Mouse (Mus musculus): ENCODE measurements at regions not wholly inside any gene's neighbourhood (a gene's known extent, or its start where the extent isn't known, plus 50 kb on each side); places are given as distances from the start of the nearest gene placed in this dataset.

DNA sequence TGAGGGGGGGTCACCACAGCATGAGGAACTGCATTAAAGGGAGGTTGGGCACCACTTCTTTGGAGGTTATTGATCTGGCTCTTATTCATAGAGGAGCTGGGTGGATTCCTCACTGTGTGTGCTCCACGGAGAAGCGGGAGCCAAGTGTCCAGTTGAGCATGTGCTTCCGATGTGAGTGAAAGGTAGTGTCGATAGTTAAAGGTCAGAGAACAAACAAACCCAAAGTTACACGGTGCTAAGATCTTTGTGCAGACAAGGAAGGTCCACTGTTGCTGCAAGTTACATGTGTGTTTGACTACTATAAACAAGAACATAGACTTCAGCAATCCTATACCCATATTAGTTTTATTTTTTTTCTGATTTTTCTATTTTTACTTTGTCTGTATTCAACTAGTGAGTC lies 80.8 kb upstream of the Bcl6 start:
- Histone ChIP-seq H3K36me3 (no peaks in the 10 kb centered on the region), H3K4me3 (no peak overlapping the region), H3K9me3 (replicated peaks) (no peaks in the 10 kb centered on the region), H3K9ac (no peak overlapping the region), H3K4me2 (replicated peaks) (no peak overlapping the region), H3K27ac (no peak overlapping the region), H3K4me1 (no peaks in the 10 kb centered on the region), H3K27me3 (no peaks in the 10 kb centered on the region)
- 89% methylated on average over 5 of the region's 5 CpGs for WGBS
- ATAC-seq (ENCODE audit: low FRiP score) = no peak

DNA sequence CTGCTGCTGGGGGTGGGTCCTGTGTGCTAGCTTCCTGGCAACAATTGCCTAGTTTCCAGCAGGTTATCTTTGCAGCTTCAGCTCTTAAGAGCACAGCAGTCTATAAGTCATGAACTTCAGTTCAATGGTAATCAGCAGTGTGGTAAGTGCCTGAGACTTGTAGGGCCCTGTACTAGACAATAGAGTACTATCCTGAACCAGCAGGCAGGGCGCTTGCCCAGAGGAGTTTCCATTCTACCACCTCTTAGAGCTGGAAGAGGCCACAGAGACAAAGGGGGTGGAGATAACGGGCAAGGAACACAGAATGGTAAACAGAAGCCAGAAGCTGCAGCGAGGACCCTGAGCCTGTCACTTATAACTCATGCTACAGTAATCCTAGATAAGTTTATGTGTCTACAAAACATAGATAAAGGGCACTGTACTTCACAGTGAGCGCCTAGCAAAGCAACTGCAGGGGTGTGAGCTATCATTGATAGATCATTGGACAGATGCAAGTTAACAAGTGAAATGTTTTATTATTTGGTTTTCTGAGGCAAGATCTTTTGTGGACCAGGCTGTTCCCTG lies 79.7 kb upstream of the Bcl6 start:
- H3K36me3 ChIP-seq = no peaks in the 10 kb centered on the region
- WGBS = 55% methylated on average over 4 of the region's 4 CpGs
- H3K4me2 ChIP-seq (replicated peaks) = no peak overlapping the region
- no peak overlapping the region for H3K9ac ChIP-seq
- no peaks in the 10 kb centered on the region for H3K9me3 ChIP-seq (replicated peaks)
- H3K27me3 ChIP-seq = no peaks in the 10 kb centered on the region
- no peaks in the 10 kb centered on the region for H3K4me1 ChIP-seq
- no peak overlapping the region for H3K4me3 ChIP-seq
- ATAC-seq (ENCODE audit: low FRiP score) = no peak
- no peak overlapping the region for H3K27ac ChIP-seq

DNA sequence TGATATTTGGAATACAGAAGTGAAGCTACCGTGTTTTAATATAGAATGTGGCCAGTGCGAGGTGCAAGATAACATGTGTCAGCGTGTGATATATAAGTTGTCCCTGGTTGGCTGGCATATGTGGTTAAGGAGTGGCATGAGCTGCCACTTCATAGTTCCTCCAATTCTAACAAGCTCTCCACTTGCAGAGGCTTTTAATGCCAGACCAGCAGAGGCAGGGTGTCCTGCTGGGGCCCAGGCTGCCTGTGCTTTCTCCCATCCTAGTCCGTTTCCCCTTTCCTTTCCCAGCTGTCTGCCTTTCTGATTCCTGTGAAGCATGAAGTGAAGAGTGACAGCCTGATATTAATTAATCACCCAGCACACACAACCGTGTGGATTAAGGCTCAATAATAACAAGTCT lies 73.7 kb upstream of the Bcl6 start:
- ATAC-seq (ENCODE audit: low FRiP score) = no peak

DNA sequence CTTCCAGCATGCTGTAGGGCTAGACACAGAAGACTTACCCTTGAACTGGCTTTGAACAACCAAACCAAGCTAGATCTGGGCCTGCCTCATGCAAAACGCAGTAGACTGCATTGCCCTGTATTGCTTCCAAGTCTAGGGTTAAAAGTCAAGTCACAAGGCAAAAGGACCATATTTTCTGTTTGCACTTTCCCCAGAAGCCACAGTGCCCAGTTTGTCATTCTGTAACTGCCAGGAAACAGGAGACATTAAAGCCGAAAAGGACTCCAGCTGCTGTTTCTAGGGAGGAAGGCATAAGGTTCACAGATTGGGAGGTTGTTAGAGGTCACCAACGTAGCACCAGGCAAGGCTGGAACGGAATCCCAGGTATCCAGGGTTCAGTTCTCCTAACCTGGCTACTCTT lies 72.8 kb upstream of the Bcl6 start:
- 76% methylated on average over 4 of the region's 4 CpGs for whole genome bisulfite sequencing
- Histone ChIP-seq H3K27me3 (no peaks in the 10 kb centered on the region), H3K4me3 (no peak overlapping the region), H3K4me2 (replicated peaks) (no peak overlapping the region), H3K4me1 (no peaks in the 10 kb centered on the region), H3K27ac (no peak overlapping the region), H3K9ac (no peak overlapping the region), H3K36me3 (no peaks in the 10 kb centered on the region), H3K9me3 (replicated peaks) (no peaks in the 10 kb centered on the region)
- no peak for ATAC-seq (ENCODE audit: low FRiP score)

More for the DNA sequence above, 73.7 kb upstream of the Bcl6 start:
- Histone ChIP-seq H3K9ac (no peak overlapping the region), H3K27me3 (no peaks in the 10 kb centered on the region), H3K27ac (no peak overlapping the region), H3K36me3 (no peaks in the 10 kb centered on the region), H3K4me1 (no peaks in the 10 kb centered on the region), H3K4me3 (no peak overlapping the region), H3K4me2 (replicated peaks) (no peak overlapping the region), H3K9me3 (replicated peaks) (no peaks in the 10 kb centered on the region)
- WGBS = 69% methylated on average over 5 of the region's 5 CpGs

DNA sequence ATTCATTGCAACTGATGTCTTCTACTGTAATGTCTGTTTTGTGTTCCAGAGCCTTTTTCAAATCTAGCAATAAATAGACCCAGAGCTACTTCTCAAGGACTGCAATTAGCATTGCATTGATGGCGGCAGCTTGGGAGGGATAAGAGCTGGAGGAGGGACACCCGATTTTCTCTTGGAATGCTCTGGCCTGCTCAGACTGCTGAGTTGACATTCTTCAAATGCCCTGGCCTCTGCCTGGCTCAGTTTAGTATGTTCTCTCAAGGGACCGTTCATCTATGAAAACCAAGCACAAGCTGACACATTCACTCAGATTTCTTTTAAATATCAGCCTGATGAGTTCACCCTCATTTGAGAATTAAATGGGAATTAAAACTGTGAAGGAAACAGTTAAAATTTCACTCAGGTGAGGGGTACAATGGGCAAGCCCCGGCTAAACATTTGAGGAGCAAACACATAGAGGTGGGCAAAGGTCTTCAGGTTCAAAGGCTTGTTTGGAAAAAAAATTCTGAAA lies 70.5 kb upstream of the Bcl6 start:
- no peak for ATAC-seq (ENCODE audit: low FRiP score)
- Histone ChIP-seq H3K27me3 (no peaks in the 10 kb centered on the region), H3K9me3 (replicated peaks) (no peaks in the 10 kb centered on the region), H3K4me1 (no peaks in the 10 kb centered on the region), H3K36me3 (no peaks in the 10 kb centered on the region), H3K4me2 (replicated peaks) (no peak overlapping the region), H3K27ac (no peak overlapping the region), H3K4me3 (no peak overlapping the region), H3K9ac (no peak overlapping the region)
- 78% methylated on average over 4 of the region's 4 CpGs for WGBS

DNA sequence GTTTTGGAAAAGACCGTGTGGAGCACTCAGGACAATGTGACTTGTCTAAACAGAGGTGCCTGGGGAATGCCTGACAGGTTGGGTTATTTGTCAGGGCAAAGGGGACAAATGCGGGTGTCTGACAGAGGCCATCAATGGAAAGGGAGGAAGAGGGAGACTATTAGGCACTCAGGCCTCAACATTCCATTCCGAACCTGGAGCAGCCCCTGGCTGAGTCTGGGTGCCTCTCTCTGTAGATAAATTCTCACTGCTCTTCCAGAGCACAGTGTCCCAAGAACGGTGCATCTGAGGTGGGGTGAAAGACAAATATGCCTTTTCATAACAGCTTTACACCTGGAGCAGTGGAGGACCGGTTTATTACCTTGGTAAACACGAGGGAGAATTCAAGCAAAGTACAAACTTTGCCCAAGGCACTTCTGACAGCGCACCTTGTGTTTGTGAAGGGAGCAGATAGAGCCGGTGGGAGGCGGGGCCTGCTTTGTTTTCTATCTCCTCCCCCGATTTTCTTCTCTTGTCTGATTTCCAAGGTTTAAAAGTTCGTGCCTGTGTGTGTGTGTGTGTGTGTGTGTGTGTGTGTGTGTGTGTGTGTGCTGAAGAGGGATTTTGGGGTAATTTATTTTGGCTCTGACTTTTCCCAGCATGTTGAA lies 68.4 kb upstream of the Bcl6 start:
- WGBS = 47% methylated on average over 11 of the region's 11 CpGs
- Histone ChIP-seq H3K9me3 (replicated peaks) (no peaks in the 10 kb centered on the region), H3K4me1 (no peaks in the 10 kb centered on the region), H3K27me3 (no peaks in the 10 kb centered on the region), H3K9ac (no peak overlapping the region), H3K4me2 (replicated peaks) (no peak overlapping the region), H3K36me3 (no peaks in the 10 kb centered on the region), H3K27ac (no peak overlapping the region), H3K4me3 (no peak overlapping the region)
- no peak for ATAC-seq (ENCODE audit: low FRiP score)

DNA sequence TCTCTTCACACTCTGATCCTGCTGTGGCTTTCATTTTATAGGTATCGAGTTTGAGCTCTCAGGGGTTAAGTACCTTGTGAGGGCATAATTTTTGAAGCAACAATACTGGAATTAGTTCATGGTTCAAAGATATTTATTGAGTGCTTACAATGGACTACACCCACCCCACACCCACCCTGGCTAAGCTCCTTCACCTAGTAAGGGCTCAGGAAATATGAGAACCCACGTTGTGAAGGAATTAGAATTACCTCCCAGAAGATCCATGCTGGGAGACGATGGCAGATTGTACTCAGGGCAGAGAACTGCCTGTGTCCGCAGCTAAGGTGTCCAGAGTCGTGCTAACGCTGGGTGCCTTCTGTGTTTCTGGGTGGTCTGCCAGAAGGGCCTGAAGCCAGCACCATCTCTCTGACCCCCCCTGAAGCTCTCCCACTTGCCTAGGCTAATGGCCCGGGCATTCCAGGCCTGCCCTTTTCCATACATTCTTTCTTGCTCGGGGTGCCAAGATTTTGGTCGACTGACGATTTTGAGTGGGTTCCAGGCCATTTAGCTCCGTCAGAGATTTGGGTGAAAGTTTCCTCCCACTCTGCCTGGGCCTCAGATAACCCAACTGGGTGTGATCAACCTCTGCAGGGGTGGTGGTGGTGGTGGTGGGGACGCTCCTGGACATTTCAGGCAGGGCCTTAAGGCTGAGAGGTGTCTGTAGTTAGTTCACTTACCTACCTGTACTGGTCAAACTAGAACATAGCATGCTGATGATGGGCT lies 67.7 kb upstream of the Bcl6 start:
- Histone ChIP-seq H3K4me2 (replicated peaks) (no peak overlapping the region), H3K36me3 (no peaks in the 10 kb centered on the region), H3K27ac (no peak overlapping the region), H3K9ac (no peak overlapping the region), H3K9me3 (replicated peaks) (no peaks in the 10 kb centered on the region), H3K4me1 (no peaks in the 10 kb centered on the region), H3K4me3 (no peak overlapping the region), H3K27me3 (no peaks in the 10 kb centered on the region)
- ATAC-seq (ENCODE audit: low FRiP score) = no peak
- WGBS = 70% methylated on average over 12 of the region's 12 CpGs

DNA sequence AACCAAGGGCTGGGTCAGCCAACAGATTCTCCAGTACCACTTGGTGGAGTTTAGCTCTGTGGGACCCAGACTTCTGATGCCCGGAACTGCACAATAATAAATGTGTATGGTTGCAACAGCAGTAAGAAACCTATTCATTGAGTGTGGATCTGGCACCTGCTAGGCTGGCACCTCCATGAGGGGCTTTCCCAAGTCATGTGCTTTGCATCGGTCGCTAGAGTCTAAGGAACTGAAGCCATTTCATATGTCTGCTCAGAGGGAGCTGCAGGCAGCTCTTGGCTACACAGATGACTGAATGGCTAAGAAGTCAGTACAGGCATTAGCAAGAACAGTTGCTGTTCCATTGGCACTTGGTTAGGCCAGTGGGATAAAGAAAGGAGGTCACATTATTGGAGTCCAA lies 65.6 kb upstream of the Bcl6 start:
- no peaks in the 10 kb centered on the region for H3K4me1 ChIP-seq
- no peak overlapping the region for H3K4me3 ChIP-seq
- no peak overlapping the region for H3K9ac ChIP-seq
- no peaks in the 10 kb centered on the region for H3K36me3 ChIP-seq
- no peaks in the 10 kb centered on the region for H3K27me3 ChIP-seq
- H3K4me2 ChIP-seq (replicated peaks) = no peak overlapping the region
- H3K9me3 ChIP-seq (replicated peaks) = no peaks in the 10 kb centered on the region
- H3K27ac ChIP-seq = no peak overlapping the region
- 97% methylated on average over 3 of the region's 3 CpGs for WGBS
- ATAC-seq (ENCODE audit: low FRiP score) = no peak

DNA sequence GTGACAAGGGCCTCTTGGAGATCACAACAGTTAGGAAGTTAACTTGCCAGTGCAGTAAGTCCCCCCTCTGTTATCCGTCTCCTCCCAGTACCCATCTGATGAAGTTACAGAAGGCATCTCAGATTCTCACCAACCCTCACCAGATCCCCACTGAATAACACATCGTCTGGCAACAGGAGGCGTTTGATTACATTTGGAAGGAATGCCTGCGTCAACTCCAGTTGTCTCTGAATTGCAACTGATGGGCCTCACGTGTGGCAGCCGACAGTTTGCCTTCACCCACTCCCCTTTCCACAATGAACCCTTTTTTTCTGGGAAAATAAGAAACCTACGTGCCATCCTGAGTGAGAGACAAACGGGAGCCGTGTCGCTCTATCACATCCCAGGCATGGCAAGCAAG lies 64.8 kb upstream of the Bcl6 start:
- no peaks in the 10 kb centered on the region for H3K4me1 ChIP-seq
- no peak overlapping the region for H3K27ac ChIP-seq
- no peaks in the 10 kb centered on the region for H3K9me3 ChIP-seq (replicated peaks)
- H3K9ac ChIP-seq = no peak overlapping the region
- WGBS = 86% methylated on average over 10 of the region's 10 CpGs
- no peak for ATAC-seq (ENCODE audit: low FRiP score)
- H3K4me3 ChIP-seq = no peak overlapping the region
- H3K36me3 ChIP-seq = no peaks in the 10 kb centered on the region
- H3K27me3 ChIP-seq = no peaks in the 10 kb centered on the region
- H3K4me2 ChIP-seq (replicated peaks) = no peak overlapping the region

DNA sequence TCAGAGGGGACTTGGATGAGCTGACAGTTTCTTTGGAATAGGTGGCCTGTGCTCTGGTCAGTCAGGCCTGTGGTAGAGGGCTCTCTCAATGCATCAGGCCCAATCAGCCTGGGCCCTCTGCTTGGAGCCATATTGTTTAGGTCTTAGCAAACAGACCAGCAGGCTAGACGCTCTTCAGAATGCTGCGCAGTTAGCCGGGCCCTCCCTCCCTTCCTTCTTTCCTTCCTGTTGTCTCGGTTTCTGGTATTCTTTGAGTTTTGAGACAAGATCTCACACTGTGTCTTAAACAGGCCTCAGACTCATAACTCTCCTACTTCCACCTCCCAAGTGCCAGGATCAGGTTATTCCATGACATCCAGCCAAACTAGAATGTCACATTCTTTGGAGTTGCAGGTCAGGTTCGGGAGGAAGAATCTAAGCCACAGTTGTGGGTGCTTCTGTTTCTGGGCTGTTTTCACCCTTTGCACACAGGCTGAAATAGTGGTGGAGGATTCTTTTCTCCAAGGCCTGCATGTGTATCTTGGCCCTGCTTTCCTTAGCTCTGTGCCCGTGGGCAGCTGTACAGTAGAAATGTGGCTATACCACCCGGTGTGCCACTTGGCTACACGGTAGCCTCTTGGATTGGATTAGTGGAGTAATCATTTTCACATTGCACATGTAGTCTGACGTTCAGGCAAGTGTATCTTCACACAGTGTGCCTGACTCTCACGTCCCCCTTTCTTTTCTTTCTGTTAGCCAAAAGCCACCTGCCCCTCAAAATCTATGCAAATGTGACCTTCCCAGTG lies 62.4 kb upstream of the Bcl6 start:
- no peak for ATAC-seq (ENCODE audit: low FRiP score)

DNA sequence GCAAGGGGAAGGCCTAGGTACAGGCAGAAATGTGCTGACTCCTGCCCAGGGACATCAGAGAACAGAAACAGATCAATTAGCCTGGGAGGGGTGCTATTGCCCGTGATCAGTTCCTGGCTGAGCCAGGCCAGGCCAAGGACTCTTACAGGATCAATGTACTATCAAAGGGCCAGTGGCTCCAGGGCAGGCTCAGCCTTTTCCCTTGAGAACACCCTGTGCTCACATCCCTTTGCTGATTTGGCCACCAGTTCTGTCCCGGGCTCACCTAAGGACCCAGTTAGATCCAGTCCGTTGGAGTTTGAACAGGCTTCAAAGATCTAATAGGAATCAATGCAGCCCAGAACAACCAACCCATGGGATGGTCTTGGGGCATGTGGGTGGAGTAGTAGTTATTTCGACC lies 55.1 kb upstream of the Bcl6 start:
- no peaks in the 10 kb centered on the region for H3K27me3 ChIP-seq
- no peaks in the 10 kb centered on the region for H3K36me3 ChIP-seq
- no peak overlapping the region for H3K9ac ChIP-seq
- ATAC-seq (ENCODE audit: low FRiP score) = no peak
- no peaks in the 10 kb centered on the region for H3K9me3 ChIP-seq (replicated peaks)
- no peak overlapping the region for H3K4me2 ChIP-seq (replicated peaks)
- no peak overlapping the region for H3K4me3 ChIP-seq
- no peaks in the 10 kb centered on the region for H3K4me1 ChIP-seq
- whole genome bisulfite sequencing = 91% methylated on average over 4 of the region's 4 CpGs
- H3K27ac ChIP-seq = no peak overlapping the region

More for the DNA sequence above, 62.4 kb upstream of the Bcl6 start:
- no peaks in the 10 kb centered on the region for H3K4me1 ChIP-seq
- 88% methylated on average over 10 of the region's 10 CpGs for WGBS
- no peak overlapping the region for H3K27ac ChIP-seq
- H3K9ac ChIP-seq = no peak overlapping the region
- H3K36me3 ChIP-seq = no peaks in the 10 kb centered on the region
- no peak overlapping the region for H3K4me3 ChIP-seq
- no peak overlapping the region for H3K4me2 ChIP-seq (replicated peaks)
- no peaks in the 10 kb centered on the region for H3K27me3 ChIP-seq
- no peaks in the 10 kb centered on the region for H3K9me3 ChIP-seq (replicated peaks)

DNA sequence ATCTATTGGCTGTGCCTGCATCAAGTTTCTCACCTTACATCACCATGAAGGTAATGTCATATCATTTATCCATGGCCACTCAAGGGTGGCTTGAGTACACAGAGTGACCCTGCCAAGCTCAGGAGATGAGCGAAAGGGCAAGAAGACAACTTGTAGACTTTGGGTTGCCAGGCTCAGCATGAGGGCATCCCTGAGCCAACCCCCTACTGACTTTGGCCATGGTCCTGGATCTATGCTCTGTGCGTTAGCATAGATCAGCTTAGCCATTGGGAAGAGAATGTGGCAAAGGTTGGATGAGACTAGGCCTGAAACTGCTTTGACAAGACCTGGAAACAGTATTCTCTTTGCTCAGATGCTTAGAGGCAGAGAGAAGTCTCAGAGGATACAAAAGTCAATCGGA lies 54.3 kb upstream of the Bcl6 start:
- no peaks in the 10 kb centered on the region for H3K4me1 ChIP-seq
- H3K4me3 ChIP-seq = no peak overlapping the region
- H3K4me2 ChIP-seq (replicated peaks) = no peak overlapping the region
- H3K27ac ChIP-seq = no peak overlapping the region
- H3K27me3 ChIP-seq = no peaks in the 10 kb centered on the region
- 93% methylated on average over 3 of the region's 3 CpGs for WGBS
- H3K9me3 ChIP-seq (replicated peaks) = no peaks in the 10 kb centered on the region
- H3K9ac ChIP-seq = no peak overlapping the region
- no peak for ATAC-seq (ENCODE audit: low FRiP score)
- no peaks in the 10 kb centered on the region for H3K36me3 ChIP-seq

All from hindbrain, embryonic 12.5 days (tissue).